Mouse (Mus musculus) gonadal fat pad, adult 2 months (tissue): Measurements from ENCODE around the gene C530025M09Rik. TPM values are rescaled to one million over a fixed set of nuclear protein-coding genes. Genes with fewer than 3 reads are reported as not detected.

ENCODE experiments used
- DNase-seq: peaks from one replicate; pipeline ENCODE4 v3.0.0-alpha.2; 2012; ENCODE audit warnings: low read depth
- polyA plus RNA-seq: library from polyadenylated mRNA; depleted of rRNA; stranded (reverse); fragments of >200 nt; gene quantifications from 2 replicates; pipeline ENCODE4 v1.2.3, GENCODE M21; 2012; rRNA removed

Gene C530025M09Rik
- not detected in 2 replicates for polyA plus RNA-seq

DNA sequence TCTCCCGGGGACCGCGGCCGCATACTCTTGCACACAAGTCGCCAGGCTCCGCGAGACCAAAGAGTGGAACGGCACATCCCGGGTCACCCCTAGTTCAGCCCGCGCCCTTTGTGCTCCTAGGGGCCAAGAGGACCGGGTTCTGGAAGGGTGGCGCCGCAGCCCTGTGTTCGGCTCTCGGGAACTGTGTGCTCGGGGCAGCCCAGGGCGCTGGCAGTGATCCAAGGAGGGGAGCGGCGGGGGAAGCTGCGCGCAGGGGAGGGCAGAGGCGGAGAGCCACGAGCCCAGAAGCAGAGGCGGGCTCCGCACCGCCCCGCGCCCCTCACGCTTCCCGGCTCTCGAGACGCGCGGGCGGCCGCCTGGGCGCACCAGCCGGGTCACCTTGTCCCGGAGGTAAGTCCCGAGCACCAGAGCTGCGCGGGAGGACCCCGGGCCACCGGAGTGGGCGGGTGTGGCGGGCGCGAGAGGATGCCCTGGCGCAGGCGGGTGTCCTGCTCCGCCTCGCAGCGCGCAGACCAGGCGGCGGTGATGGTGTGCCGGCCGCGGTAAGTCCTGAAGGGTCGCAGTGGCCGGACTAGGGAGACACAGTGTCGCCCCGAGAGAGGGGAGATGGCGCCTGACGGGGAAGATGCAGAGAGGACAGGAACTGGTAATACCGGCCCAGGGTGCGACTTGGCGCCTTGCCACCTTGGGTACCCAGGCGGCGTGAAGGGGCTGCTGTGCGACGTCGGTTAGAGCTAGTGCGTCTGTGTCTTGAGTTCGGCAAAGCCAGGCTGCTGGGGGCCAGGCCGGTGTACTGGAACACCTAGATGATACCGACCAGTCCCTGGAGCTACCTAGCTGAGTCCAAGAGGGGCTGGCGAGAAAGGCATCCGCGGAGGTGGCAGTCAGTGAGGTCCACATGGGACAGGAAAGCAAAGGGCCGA lies at the start of gene C530025M09Rik:
TSS of gene C530025M09Rik (minus strand) at position 678 of the 923 bp plus-strand sequence.
- DNase-seq = no peak

DNA sequence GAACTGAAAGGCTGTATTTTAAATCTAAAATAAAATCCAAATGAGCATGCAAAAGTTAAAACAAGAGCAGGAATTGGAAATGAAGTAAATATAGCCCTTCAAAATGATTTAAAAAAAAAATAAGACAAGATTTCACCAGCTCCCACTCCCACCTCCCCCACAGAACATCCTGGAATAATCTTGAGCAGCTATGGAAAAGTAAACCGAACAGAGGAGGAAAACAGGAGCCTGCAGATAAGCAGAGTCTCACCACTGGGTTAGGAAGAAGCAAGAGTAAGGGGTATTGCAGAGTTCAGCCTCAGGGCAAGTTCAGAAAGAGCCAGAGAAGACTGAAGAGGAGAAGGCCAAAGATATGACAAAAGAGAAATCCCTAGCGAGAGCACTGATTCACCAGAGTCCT lies 46.9 kb upstream of the C530025M09Rik start:
- no peak for DNase-seq

DNA sequence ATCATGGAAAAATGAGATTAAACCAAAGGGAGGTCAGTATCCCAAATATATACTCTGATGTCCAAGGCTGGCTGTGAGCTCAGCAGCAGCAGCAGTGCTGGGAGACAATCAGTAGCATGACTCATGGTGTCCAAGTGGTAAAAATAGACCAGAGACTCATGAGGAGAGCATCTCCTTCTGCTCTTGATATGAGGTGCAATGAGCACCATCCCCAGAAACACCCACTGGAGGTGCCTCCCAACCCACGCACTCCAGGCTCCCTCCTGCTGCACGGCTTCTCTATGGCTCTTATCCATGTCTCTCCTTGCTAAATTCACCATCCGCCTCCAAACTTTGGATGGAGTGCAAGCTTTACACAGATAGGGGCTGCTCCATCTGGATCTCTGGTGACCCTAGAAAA lies 42.3 kb upstream of the C530025M09Rik start:
- DNase-seq = no peak

- no peak for DNase-seq
Observed at GRCm38 (mm10) chr2:149872496-149872895, 41.5 kb upstream of the C530025M09Rik start.

DNA sequence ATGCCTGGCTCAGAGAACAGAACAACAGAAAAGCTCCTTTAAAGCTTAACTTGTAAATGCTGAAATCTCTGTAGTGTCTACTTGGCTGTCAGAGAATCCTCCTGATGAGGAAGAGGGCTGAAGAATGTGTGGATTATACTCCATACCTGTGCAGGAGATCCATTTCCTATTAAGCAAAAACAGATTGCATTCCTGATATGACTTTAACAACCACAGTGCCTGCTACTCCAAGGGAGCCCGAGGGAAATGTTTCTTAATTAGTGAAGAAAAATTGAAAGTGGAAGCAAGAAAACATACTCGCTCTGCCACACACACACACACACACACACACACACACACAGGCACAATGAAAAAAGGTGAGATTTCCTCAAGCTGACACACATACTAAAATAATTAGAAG lies 39.5 kb upstream of the C530025M09Rik start:
- DNase-seq = no peak

DNA sequence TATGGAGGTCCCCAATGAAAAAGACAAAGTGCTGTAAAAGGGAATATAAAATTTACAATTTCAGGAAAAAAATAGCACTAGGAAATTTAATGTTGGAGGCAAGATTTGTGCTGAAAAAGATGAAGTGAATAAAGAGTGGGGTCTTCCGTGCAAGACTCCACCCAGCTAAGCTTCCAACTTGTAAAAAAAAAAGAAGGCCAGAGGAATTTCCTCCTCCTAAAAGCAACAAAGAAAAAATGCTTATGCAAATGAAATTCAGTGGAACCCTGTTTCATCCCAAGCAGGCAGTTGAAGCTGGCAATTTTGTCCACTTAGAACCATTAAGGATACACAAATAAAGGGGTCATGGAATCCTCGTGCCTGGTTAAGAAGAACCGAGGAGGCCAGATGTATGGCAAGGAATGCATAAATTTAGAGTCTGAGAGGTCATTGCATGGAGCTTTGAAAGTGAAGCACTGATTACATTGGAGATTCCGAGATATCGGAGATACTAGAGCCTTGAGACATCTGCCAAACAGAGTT lies 35.0 kb upstream of the C530025M09Rik start:
- no peak for DNase-seq

GRCm38 (mm10) chr2:149861002-149861401 lies 30.0 kb upstream of the C530025M09Rik start:
- no peak for DNase-seq

GRCm38 (mm10) chr2:149848778-149849177 lies 17.8 kb upstream of the C530025M09Rik start:
- DNase-seq = no peak

DNA sequence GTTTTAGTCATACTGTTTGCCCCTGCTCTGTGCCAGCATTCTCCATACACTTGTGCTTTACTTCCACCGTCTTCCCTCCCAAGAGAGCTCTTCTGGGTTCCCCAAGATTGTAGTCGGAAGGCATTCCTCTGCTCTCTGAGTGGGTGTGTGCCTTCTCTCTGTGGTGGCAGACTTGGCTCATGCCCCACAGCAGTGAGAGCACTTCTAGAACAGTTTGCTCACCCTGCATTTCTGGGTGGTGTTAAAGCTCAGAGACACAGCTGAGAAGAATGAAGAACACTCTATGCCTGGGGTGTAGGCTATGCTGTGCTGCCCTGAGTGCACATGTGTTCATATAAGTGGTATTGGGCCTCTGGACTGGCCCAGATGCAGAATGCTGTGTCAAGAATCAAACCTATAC lies 13.6 kb upstream of the C530025M09Rik start:
- no peak for DNase-seq

DNA sequence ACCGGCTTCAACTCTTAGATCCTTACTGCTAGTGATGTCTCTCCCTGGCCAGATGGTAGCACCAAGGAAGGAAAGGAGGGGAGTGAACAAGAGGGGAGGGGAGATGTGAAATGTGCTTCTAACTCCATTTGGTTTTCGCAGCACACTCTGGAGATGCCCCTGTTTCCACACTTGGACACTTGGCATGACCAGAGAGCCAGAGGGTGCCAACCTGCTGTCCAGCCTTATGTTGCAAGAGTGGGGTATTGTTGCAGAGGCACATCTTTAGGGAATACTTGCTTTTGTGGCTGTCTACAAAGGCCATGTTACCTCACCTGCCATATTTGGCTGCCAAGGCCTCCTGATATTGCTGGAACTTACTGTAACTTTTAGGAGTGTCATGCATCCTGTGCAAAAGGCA lies 8.7 kb upstream of the C530025M09Rik start:
- DNase-seq = no peak

GRCm38 (mm10) chr2:149836471-149837135 lies 5.6 kb upstream of the C530025M09Rik start:
- no peak for DNase-seq

GRCm38 (mm10) chr2:149835091-149835490 lies 4.1 kb upstream of the C530025M09Rik start:
- DNase-seq = no peak

GRCm38 (mm10) chr2:149832301-149832700 lies 1.3 kb upstream of the C530025M09Rik start:
- no peak for DNase-seq

DNA sequence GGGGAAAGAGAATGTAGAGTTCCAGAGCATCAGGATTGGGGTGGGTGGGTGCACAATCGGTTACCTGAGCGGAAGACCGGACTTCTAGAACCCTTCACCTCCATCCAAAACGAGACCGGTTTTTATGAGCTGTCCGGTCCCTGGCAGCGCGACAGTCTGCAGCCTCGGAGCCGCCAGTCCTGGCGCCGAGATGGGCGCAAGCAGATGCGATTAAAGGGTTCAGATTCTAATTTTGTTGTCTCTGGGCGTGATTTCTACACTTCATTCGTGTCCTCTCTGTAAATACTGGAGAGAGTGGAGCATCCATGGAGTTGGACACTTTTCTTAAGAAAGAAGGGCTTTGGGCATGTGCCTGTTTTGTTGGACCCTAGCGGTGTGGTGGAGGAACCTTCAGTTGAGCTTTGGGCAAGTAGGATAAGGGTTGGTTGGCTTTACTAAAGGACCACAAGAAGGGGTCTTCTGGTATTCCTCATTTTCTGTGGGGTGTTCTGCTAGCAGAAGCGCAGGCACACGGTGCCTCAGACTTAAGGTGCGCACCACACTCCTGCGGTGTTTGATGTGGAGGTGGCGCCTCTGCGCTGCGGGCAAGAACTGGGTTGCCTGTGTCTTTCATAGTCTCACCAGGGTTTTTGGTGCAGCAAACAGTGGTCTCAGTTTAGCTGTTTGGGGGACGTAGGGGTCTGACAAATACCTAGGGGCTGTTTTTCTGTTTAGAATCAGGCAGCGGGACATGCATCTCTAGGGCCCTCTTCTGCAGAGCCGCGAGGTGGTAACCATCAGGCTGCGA lies 639 bp upstream of the C530025M09Rik start:
- DNase-seq = no peak

DNA sequence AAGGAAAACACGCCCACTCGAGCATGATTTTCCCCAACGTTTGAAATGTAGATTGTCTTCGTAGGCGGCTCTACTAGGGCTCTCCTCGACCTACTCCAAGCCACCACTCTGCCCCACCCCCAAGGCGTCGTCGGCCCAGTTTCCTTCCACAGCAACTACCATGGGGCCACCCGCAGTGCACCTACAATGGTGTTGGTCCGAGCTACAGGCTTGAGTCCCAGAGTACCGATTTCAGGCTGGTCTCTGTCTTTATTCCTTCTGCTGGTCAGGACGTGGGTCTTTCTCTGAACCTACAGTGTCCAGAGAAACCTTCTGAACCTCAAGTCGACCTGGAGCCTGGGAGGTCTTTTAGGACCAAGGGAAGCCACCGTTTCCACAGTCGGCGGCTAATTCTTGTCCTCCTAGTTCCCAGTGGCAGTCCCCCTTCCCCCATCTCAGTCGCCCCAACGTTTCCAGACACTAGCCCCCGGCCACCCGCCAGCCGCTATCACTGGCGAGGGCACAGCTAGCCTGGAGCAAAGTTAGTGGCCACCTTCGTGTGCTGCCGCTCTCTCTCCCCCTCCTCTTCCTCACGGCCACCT lies 968 bp downstream of the C530025M09Rik start:
- DNase-seq = no peak

DNA sequence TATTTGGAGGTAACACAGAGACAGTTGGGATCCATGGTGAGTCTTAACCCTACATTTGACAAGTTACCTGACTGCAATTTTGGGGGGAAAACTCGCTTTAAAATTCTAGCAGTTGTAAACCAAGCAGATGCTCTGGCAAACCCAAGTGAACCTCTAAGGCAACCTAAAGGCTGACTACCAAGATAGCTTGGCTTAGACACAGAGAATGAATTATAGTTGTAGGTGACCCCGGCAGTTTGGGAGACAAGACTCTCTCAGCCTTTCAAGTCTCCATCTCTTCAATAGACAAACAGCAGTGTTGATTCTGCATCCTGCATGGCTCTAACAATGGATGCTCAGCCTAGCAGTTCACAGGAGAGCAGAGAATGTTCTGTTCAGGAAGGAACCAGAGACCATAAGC lies 2.1 kb downstream of the C530025M09Rik start, which contains the start of gene Syndig1:
TSS of gene Syndig1 (plus strand) at position 301 of the 400 bp plus-strand sequence.
- no peak for DNase-seq

- no peak for DNase-seq
Observed at GRCm38 (mm10) chr2:149820201-149820600, 10.8 kb downstream of the C530025M09Rik start.

DNA sequence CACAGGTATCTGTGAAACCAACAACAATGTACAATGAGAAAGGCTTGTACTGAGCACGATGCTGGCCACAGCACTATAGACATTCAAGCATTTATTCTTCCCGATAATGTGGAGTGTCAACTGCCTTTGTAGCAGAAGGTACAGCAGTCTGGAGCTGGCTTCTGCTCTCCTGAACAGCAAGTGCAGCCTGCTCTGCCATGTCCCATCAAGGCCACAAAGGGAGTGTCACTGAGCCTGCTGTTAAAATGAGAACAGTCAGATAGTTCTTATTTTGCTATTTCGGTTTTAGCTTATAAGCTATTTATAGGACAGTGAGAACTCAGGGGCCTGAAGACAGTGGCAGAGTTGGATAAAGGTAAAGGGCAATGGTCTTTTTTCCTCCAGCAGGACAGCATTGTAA lies 11.3 kb downstream of the C530025M09Rik start:
- no peak for DNase-seq

DNA sequence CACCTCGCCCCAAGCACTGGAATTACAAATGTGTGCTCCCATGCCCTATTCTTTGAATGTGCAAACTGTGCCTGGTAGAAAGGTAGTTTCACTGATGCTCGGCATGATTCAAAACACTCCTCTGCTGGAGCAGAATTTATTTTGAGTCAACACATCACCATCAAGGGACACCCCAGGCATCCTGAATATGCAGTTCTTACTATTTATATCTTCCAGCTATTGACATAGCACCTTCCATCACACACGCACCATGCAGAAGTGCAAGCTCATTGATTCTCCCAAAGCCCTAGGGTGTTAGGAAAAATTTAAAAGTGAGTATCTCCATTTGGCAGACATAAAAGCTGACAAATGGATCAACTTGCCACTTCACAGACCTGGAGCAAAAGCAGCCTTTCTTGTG lies 12.6 kb downstream of the C530025M09Rik start:
- DNase-seq = no peak

- DNase-seq = no peak
Observed at GRCm38 (mm10) chr2:149812899-149813298, 18.1 kb downstream of the C530025M09Rik start.

DNA sequence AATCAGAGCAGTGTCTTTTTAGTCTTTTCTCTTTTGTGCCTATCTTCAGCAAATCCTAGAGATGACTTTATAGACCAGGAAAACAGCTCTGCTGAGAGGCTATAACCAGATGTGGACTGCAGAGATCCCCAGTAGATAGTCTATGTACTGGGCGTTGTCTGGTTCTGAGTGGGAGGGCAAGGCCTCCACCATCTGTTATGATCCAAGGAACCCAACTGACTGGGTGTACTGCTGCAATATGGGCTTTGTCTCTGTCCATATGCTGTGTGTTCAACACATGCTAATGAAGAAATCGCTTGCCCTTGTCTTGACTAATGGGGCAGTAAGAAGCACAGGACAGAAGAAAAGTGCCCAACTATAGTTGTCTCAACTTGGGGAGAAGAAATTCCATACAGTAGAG lies 25.8 kb downstream of the C530025M09Rik start:
- DNase-seq = no peak
